Mouse (Mus musculus): Measurements from ENCODE around the gene Ralb.
A peak's percentile ranks its signal among the peaks of the same experiment; 100 is the strongest.

The Ralb gene

GRCm38 (mm10) chr1:119494024-119494711 is 10.4 kb downstream of the Ralb start:
- DNase-seq (ENCODE audit: extremely low spot score, low spot score) = no peak

- no peak for DNase-seq (ENCODE audit: extremely low spot score, low spot score)
Measured at GRCm38 (mm10) chr1:119492505-119492904, 12.1 kb downstream of the Ralb start.

- DNase-seq (ENCODE audit: extremely low spot score, low spot score) = no peak
Measured at GRCm38 (mm10) chr1:119492097-119492496, 12.5 kb downstream of the Ralb start.

- no peak for DNase-seq (ENCODE audit: extremely low spot score, low spot score)
Measured at GRCm38 (mm10) chr1:119490765-119491164, 13.8 kb downstream of the Ralb start.

- DNase-seq (ENCODE audit: extremely low spot score, low spot score) = no peak
Measured at GRCm38 (mm10) chr1:119487917-119488590, 16.5 kb downstream of the Ralb start.

- DNase-seq (ENCODE audit: extremely low spot score, low spot score) = no peak
Measured at GRCm38 (mm10) chr1:119485825-119486224, 18.8 kb downstream of the Ralb start.

- DNase-seq (ENCODE audit: extremely low spot score, low spot score) = no peak
Measured at GRCm38 (mm10) chr1:119484457-119484856, 20.1 kb downstream of the Ralb start.

- DNase-seq (ENCODE audit: extremely low spot score, low spot score) = no peak
Measured at GRCm38 (mm10) chr1:119482891-119483290, 21.7 kb downstream of the Ralb start.

GRCm38 (mm10) chr1:119481205-119481932 is 23.2 kb downstream of the Ralb start:
- DNase-seq (ENCODE audit: extremely low spot score, low spot score) = no peak

GRCm38 (mm10) chr1:119480678-119481077 is 23.9 kb downstream of the Ralb start:
- no peak for DNase-seq (ENCODE audit: extremely low spot score, low spot score)

GRCm38 (mm10) chr1:119479641-119480040 is 25.0 kb downstream of the Ralb start:
- no peak for DNase-seq (ENCODE audit: extremely low spot score, low spot score)

- no peak for DNase-seq (ENCODE audit: extremely low spot score, low spot score)
Measured at GRCm38 (mm10) chr1:119476905-119477353, 27.7 kb downstream of the Ralb start.

GRCm38 (mm10) chr1:119474671-119475070 is 29.9 kb downstream of the Ralb start:
- no peak for DNase-seq (ENCODE audit: extremely low spot score, low spot score)

GRCm38 (mm10) chr1:119472648-119473047 is 31.9 kb downstream of the Ralb start:
- DNase-seq (ENCODE audit: extremely low spot score, low spot score) = no peak

- no peak for DNase-seq (ENCODE audit: extremely low spot score, low spot score)
Measured at GRCm38 (mm10) chr1:119471793-119472396, 32.7 kb downstream of the Ralb start.

GRCm38 (mm10) chr1:119463386-119463785 is 41.2 kb downstream of the Ralb start:
- DNase-seq (ENCODE audit: extremely low spot score, low spot score) = peak; percentile 55

- no peak for DNase-seq (ENCODE audit: extremely low spot score, low spot score)
Measured at GRCm38 (mm10) chr1:119460062-119460461, 44.5 kb downstream of the Ralb start.

GRCm38 (mm10) chr1:119457993-119458605 is 46.5 kb downstream of the Ralb start:
- peak; percentile 64 for DNase-seq (ENCODE audit: extremely low spot score, low spot score)

GRCm38 (mm10) chr1:119457528-119457855 is 47.1 kb downstream of the Ralb start:
- no peak for DNase-seq (ENCODE audit: extremely low spot score, low spot score)

- no peak for DNase-seq (ENCODE audit: extremely low spot score, low spot score)
Measured at GRCm38 (mm10) chr1:119456671-119457527, 47.7 kb downstream of the Ralb start.

GRCm38 (mm10) chr1:119453731-119454130 is 50.9 kb downstream of the Ralb start:
- no peak for DNase-seq (ENCODE audit: extremely low spot score, low spot score)
